Mouse (Mus musculus) c-Kit-positive CD71-positive TER-119-positive erythroid progenitor cells, embryonic 14.5 days (primary cell): ENCODE measurements around the gene Lrr1.

Experiments used
- DNase-seq: peaks from one replicate; pipeline ENCODE4 v3.0.0-alpha.2; 2013; ENCODE audit warnings: low spot score

Lrr1 gene

DNA sequence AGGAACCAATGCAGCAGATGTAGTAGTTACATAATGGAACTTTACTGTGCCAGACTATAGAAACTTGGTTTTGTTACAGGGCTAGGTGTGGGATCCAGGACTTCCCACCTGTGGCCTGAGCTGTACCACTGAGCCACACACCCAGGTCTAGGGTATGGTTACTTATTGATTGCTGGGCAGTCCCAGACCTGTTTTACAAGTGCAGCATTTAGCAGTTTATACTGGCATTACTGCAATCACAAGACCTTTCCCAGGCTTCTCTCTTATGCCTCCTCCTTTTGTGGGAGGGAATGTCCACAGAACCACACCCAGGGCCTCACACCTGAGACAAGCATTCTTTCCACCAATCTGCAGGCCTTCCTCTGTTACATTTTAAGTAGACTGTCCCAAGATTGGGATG lies 30.4 kb downstream of the Lrr1 start:
- no peak for DNase-seq

DNA sequence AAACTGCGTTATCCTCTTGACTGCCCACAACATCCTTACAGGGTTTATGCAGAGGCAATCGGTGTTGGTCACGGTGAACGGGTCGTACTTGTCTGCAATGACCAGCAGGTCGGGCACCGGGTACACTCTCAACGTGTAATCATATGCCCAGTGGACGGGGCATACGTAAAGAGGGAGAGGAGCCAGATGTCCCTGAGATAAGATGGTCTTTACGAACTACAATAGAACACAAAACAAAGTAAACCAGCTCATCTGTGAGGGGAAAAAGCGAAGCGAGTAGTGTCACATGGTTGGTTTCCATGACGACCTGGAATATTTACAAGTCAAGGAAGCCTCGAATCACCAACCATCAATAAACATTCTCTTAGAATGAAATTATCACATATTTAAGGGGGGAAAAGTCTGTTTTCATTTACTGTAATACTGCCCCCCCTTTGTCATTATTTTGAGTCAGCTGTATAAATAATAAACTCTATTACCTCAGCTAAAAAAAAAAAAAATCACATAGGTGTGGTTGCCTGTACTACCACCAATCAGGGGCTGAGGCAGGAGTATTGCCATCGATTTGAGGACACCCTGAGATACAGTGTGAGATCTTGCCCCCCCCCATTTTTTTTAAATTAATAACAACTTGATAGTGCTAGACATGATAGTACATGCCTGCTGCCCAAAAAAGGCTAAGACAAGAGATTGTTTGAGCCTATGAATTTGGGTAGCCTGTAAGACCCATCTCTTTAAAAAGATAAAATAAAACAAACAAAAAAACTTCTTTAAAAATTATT lies 35.6 kb downstream of the Lrr1 start, which contains the start of gene Gm49384:
TSS of gene Gm49384 (minus strand) at position 216 of the 782 bp plus-strand sequence.
- no peak for DNase-seq

DNA sequence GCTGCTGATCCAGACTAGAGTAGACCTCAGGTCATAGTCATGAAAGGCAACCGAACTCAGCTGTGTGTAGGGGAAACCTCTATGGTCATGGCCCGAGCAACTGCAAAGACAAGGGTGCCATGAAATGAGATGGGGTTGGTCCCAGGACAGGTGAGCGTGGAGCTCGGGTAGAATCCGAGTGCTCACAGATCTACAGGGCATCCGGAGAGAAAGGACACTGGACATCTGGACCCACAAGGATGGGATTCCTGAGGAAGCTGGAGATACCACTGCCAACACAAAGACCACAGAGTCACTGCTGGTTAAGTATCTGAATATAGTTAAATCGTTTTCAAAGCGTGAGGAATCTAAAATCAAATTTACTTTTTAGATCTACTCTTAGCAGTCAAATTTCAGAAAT lies 38.8 kb downstream of the Lrr1 start:
- DNase-seq, result no peak

DNA sequence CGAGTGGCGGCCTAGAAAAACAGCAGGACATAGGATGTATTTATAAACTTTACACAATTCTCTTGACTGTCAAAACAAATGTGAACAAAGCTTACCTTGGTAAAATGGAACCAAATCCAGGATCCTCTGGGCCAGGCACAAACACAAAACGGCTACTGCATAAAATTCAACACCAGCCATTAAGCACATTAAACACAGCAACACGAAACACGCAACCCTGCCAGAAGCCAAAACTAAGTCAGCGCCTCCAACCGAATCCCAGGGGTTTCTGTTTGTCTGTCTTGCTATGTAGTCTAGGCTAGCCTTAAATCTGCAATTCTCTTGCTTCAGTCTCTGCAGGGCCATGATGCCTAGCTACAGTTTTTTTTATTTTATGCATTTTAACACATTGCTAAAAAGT lies 39.3 kb downstream of the Lrr1 start:
- no peak for DNase-seq

DNA sequence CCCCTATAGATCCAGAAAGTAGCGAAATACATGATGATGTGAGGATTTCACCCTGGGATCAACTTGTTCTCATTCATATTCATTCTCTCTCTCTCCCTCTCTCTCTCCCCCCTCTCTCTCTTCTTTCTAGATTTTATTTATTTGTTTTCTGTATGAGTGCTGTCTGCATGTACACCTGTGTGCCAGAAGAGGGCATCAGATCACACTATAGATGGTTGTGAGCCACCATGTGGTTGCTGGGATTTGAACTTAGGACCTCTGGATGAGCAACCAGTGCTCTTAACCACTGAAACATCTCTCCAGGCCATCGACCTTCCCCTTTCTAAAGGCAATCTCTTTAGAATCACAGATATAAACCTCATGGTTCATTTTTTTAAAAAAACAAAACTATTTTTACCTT lies 39.9 kb downstream of the Lrr1 start:
- DNase-seq, result no peak

DNA sequence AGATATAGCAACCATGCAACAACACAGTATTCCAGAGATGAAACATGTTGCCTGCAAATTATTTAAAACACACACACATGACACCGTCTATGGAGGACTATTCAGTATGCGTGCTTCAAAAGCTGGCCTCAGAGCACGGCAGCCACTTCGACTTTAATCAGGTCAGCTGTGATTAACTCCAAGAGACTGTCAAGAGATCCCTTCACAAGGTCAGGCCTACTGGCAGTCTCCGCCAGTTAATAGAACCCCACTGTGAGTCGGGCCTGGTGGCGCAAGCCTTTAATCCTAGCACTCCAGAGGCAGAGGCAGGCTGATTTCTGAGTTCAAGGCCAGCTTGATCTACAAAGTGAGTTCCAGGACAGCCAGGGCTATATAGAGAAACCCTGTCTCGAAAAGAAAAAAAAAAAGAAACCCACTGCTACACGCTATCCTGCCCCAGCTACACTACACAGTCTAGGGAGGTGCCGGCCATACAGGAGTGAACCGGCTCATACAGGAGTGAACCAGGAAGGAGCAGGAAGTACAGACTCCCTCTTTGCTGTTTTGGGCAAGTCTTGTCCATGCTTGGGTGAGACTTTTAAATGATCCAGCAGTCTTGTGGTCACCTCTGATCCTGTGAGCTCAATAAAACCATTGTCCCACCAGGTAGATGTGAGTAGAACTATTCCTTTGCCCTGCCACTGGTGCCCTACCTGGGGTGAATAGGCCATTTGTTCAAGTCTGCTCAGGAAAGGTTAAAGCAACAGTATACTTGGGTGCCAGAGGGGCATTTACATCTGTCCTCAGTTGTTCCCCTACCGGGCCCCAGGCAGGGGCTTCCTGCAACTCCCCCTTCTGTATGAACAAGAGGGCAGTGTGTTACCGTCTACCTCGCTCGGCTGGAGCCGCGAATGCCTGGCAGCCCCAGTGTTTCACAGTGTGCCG lies 41.7 kb downstream of the Lrr1 start:
- DNase-seq, result no peak

DNA sequence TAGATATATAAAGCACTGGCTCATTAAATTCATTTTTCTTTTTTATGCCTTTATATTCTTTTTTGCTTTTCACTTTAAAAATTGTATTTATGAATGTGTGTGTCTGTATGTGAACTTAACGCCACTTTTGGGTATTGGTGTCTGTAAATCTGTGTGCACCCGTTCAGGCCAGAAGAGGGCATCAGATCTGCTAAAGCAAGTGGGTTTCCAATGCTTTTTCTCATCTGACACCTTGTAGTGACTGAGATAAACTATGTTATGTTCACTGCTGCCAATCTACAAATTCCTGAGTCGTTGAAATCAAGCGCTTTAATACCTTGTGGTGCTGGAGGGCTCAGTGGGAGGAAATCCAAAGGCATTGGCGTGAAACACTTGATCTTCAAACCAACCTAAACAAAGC lies 42.4 kb downstream of the Lrr1 start:
- no peak for DNase-seq

DNA sequence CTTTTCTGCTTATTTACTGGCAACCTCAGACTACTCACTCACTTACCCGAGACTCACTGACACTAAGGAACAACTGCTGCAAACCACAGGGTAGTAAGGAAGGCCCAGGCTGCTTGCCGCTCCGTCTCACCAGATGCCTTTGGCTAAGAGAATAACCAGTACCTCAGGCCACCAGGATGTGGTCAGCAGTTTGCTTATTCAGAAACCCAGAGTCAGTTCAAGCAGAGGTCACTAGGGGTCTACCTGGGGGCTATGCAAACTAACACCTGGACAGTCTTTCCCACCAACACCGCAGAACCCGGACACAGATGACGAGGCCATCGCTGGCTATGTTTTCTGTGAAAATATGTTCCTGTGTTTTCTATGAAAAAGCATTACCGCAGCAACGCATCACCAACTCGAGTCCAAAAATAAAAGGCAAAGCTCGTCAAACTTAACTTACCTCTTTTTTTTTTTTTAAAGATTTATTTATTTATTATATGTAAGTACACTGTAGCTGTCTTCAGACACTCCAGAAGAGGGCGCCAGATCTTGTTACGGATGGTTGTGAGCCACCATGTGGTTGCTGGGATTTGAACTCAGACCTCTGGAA lies 44.7 kb downstream of the Lrr1 start:
- DNase-seq, result no peak

DNA sequence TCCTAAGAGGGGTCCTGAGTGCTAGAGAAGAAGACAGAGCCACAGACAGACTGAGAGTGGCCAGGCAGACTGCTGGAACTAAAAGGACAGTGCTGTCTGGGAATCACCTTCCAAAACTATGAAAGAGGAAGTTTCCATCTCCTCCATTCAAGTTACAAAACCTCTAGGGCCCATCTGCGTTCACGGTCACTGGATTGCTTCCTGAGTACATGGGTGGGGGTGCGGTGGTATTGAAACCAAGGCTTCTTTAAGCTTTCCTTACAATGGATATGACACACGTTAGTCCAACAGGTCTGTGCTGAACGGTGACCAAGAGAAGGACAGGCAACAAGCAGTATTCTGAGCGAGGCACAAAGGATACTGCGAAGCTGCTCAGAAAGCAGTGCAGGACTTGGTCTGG lies 45.8 kb downstream of the Lrr1 start:
- no peak for DNase-seq

DNA sequence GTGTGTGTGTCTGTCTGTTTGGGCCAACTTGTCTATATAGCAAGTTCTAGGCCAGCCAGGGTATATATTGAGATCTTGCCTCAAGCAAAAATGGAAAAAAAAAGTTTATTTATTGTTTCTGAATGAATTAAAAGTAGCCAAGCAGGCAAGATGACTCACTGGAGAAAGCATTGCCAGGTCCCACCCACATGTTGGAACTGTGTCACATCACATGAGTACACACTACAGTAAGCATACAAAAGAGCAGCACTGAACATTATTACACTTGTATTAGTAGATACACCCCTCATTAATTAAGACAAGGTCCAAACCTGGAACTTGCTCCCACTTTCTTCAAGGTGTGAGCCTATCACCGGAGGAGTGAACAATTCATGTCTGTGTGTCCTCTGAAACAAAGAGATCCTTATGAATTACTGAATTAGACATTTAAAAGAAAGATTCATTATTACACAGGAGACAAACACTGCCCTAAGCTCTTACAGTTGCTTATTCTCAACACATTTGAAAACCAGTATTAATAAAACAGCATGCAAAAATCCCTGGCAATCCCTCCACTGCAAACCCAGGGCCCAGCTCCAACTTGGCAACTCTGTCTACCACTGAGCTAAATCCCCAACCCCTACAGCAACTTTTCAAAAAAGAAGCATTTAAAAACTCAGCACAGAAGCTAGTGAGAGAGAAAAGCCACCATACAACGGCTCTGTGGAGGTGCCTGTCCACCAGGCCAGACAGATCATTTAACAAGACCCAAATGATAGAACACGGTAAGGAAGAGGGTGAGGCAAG lies 46.6 kb downstream of the Lrr1 start:
- no peak for DNase-seq

DNA sequence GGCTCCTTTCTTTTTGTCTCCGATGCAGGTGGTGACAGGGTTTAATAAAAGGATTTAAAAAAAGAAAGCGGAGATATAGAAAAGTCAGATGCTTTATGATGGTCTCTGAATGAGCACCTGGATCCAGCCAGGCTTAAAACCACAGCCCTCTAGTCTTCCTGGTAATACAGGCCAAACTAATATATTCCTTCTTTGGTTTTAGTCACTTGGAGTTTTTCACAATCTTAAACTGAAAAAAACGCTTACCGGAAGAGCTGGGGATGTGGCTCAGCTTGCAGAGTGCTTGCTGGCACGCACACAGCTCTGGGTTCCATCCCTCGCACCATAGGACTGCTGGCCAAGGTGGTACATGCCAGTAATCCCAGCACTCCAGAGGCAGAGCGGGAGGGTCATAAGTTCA lies 48.0 kb downstream of the Lrr1 start:
- no peak for DNase-seq

DNA sequence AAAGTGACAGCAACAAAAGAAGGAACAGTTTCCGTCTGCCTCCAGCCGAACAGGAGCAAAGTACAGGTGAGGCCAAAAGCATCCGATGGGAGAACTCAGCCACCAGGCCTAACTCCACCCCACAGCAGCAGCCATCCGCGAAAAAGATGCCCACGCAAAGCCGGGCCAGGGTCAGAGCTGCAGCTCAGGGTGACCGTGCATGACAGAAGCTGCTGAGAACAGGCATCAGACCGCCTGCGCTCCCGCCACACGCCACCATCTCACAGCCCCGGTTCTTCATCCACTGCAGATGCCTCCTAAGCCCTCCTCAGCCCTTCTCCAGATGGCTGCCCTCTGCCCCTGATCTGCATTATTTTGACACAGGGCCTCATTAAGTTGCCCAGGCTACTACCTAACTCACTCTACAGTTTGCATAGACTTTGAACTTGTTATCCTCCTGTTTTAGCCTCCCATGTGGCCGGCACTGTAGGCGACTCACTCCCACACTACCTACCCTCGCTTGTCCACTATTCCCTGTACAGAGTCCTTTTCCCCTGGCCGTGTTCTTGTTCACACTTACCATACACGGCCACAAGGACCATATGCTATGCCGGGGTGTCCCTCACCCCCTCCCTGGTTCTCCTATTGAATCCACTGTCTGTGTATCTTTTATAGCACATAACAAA lies 52.1 kb downstream of the Lrr1 start:
- no peak for DNase-seq

DNA sequence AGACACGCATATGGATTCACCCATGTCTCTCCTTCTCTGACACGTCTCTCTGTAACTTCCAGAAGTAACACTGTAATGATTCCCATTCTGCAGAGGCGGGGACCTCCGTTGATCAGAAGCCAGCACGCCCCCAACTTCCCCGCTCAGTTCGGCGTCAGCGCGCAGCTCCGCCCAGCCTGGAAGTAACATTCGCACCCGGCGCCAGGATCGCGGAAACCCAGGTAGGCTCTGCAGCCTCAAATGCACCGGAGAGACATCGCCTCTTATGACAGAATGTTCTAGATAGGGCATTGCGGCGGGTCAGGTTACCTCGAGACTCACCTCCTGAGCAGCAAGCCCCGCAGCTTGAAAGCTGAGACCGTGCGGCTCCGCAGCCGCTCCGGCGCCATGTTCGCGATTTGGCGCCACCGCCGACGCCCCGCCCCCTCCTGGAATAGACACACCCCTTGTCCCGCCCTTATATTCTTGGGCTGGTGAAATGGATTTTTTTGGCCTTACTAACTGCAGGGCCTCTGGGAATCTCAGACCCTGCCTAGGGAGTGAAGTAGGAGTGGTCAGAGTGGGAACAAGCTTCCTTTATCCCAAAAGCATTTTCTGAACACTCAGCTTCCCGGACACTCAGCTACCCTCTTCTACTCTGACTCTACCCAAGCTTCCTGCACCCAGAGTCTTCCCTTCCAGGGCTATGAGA lies 59.3 kb downstream of the Lrr1 start, which contains the start of gene Pole2:
TSS of gene Pole2 (minus strand) at position 420 of the 691 bp plus-strand sequence.
- DNase-seq, result peak; percentile 87
